Mouse (Mus musculus) liver, adult (tissue): ENCODE data around the gene Msh5.

ENCODE experiments used
- GATA4 ChIP-seq: IDR thresholded peaks from 2 replicates; pipeline ENCODE4 v1.6.1; 2014; ENCODE audit warnings: mild to moderate bottlenecking, low read length; ENCODE audit not compliant: insufficient replicate concordance

Gene Msh5

GRCm38 (mm10) chr17:35023756-35024155, 22.8 kb downstream of the Msh5 start:
- no peak for TF ChIP-seq GATA4

- TF ChIP-seq GATA4 = no peak
Measured at GRCm38 (mm10) chr17:35023221-35023620, 23.3 kb downstream of the Msh5 start.

- TF ChIP-seq GATA4 = no peak
Measured at GRCm38 (mm10) chr17:35022541-35023060, 23.9 kb downstream of the Msh5 start.

GRCm38 (mm10) chr17:35021842-35022477, 24.6 kb downstream of the Msh5 start:
- TF ChIP-seq GATA4 = peak; percentile 100

- TF ChIP-seq GATA4 = peak; percentile 36; the same call in 1 of the 2 replicates
Measured at GRCm38 (mm10) chr17:35021163-35021808, 25.3 kb downstream of the Msh5 start.

GRCm38 (mm10) chr17:35020551-35020950, 26.0 kb downstream of the Msh5 start:
- no peak for TF ChIP-seq GATA4

GRCm38 (mm10) chr17:35019894-35020293, 26.7 kb downstream of the Msh5 start:
- TF ChIP-seq GATA4 = no peak

- no peak for TF ChIP-seq GATA4
Measured at GRCm38 (mm10) chr17:35018171-35018570, 28.4 kb downstream of the Msh5 start.

GRCm38 (mm10) chr17:35017706-35018030, 28.9 kb downstream of the Msh5 start:
- no peak for TF ChIP-seq GATA4

GRCm38 (mm10) chr17:35016791-35017705, 29.5 kb downstream of the Msh5 start:
- no peak for TF ChIP-seq GATA4

- TF ChIP-seq GATA4 = no peak
Measured at GRCm38 (mm10) chr17:35016376-35016775, 30.2 kb downstream of the Msh5 start, which contains the start of gene Vwa7. Vwa7 (plus strand) TSS chr17:35016579.

GRCm38 (mm10) chr17:35015296-35015695, 31.2 kb downstream of the Msh5 start:
- no peak for TF ChIP-seq GATA4

GRCm38 (mm10) chr17:35013221-35013620, 33.3 kb downstream of the Msh5 start:
- no peak for TF ChIP-seq GATA4

- no peak for TF ChIP-seq GATA4
Measured at GRCm38 (mm10) chr17:35012430-35012829, 34.1 kb downstream of the Msh5 start.

GRCm38 (mm10) chr17:35011440-35011839, 35.1 kb downstream of the Msh5 start:
- no peak for TF ChIP-seq GATA4

GRCm38 (mm10) chr17:35009586-35009985, 37.0 kb downstream of the Msh5 start:
- no peak for TF ChIP-seq GATA4

- no peak for TF ChIP-seq GATA4
Measured at GRCm38 (mm10) chr17:35007387-35007991, 39.1 kb downstream of the Msh5 start.
